24 mouse cellular contexts compared by ENCODE assay signal in genomic region chr5:20087083-20087482, GRCm38 (mm10).
A peak's percentile ranks its signal among the peaks of the same experiment; 100 is the strongest.
DNase-seq lines count a peak whose midpoint lies in the region; TF ChIP-seq lines count a peak whose summit lies in the region.
"Had no signal": no experiment of that assay in that cellular context is flagged by ENCODE, and none has a peak within 500 bp of the region (broad histone marks: within the 10 kb centered on the region; RNA-seq: fewer than 3 reads in every experiment).

No protein-coding gene starts in this region.

- H3K4me1 ChIP-seq in kidney, adult 2 months (ENCODE audit: control insufficient read depth, insufficient read depth, low read length), result no peaks in the 10 kb centered on the region
- H3K4me1 ChIP-seq: forebrain, embryonic 13.5 days; heart, embryonic 12.5 days; limb, embryonic 12.5 days; midbrain, embryonic 10.5 days had no signal

- H3K27me3 ChIP-seq in kidney, adult 2 months (replicated peaks; ENCODE audit: control insufficient read depth, insufficient read depth, low read length), result no peaks in the 10 kb centered on the region
- H3K27me3 ChIP-seq: embryonic facial prominence, embryonic 13.5 days; forebrain, embryonic 13.5 days; heart, embryonic 12.5 days; limb, embryonic 12.5 days had no signal

- 44% methylated on average over 6 of the region's 6 CpGs for WGBS in kidney, adult 2 months

- no peak overlapping the region for H3K4me3 ChIP-seq in kidney, adult 2 months (ENCODE audit: insufficient read depth, low read depth, low read length)
- H3K4me3 ChIP-seq: embryonic facial prominence, embryonic 13.5 days; erythroblast, embryonic 14.5 days; forebrain, embryonic 13.5 days; heart, embryonic 12.5 days; limb, embryonic 12.5 days; midbrain, embryonic 10.5 days had no signal

- no peak for TF ChIP-seq POLR2A in kidney, adult 2 months (IDR thresholded peaks at IDR 0.05; ENCODE audit: low read depth, low read length)

- no peaks in the 10 kb centered on the region for H3K36me3 ChIP-seq in kidney, adult 2 months (ENCODE audit: control insufficient read depth, insufficient read depth, low read length)
- H3K36me3 ChIP-seq: embryonic facial prominence, embryonic 13.5 days; heart, embryonic 12.5 days; limb, embryonic 12.5 days; midbrain, embryonic 10.5 days had no signal

- no peak for TF ChIP-seq CTCF in kidney, adult 2 months (conservative IDR thresholded peaks at IDR 0.05; ENCODE audit: insufficient read depth, insufficient read length, low read depth, low read length)

- peak; percentile 44 for DNase-seq in layer of hippocampus, adult 9-11 months
- DNase-seq in layer of hippocampus, postnatal 10 days (ENCODE audit: low spot score in 2 of 2), result no peak
- peak; percentile 27 for DNase-seq in thymus, postnatal 0 days (ENCODE audit: low spot score)
- no peak for DNase-seq in thymus, postnatal 36 days
- DNase-seq in brain, adult 2 months (ENCODE audit: low read depth, low spot score), result peak; percentile 83
- DNase-seq in lung, postnatal 10 days, result no peak
- DNase-seq in kidney, adult 2 months, result no peak
- DNase-seq: cerebellum, adult 2 months; cerebellum, postnatal 36 days; embryo, embryonic 11 days; gastrocnemius, postnatal 25 days; heart, adult 18-20 months; heart, postnatal 10 days; kidney, adult 11 months; kidney, postnatal 4 days; liver, postnatal 0 days; thymus, adult 18-20 months had no signal

- H3K27ac ChIP-seq in kidney, adult 2 months (ENCODE audit: insufficient read depth, low read depth, low read length), result no peak overlapping the region
- H3K27ac ChIP-seq: embryonic facial prominence, embryonic 13.5 days; forebrain, embryonic 13.5 days; hindbrain, postnatal 0 days; limb, embryonic 12.5 days; midbrain, embryonic 10.5 days had no signal

Comparison
In these comparisons a context has a peak if more than half of its experiments do, and no peak if none do; other contexts are left out.
1. DNase-seq: peak in layer of hippocampus, adult 9-11 months (single experiment), thymus, postnatal 0 days (single experiment) and brain, adult 2 months (single experiment); none in layer of hippocampus, postnatal 10 days (0 of 2), thymus, postnatal 36 days (0 of 2), lung, postnatal 10 days (single experiment) and kidney, adult 2 months (single experiment).